Mouse (Mus musculus): Measurements from ENCODE around the gene Tcte1.
A peak's percentile ranks its signal among the peaks of the same experiment; 100 is the strongest.

The Tcte1 gene

GRCm38 (mm10) chr17:45523263-45523662 is at the start of gene Tcte1:
Tcte1 (plus strand) TSS chr17:45523434.
- DNase-seq: no peak

- DNase-seq: no peak
Measured at GRCm38 (mm10) chr17:45473667-45474066, 49.6 kb upstream of the Tcte1 start.

GRCm38 (mm10) chr17:45474146-45474545 is 49.1 kb upstream of the Tcte1 start:
- no peak for DNase-seq

- peak; percentile 54 to 55 for DNase-seq
Measured at GRCm38 (mm10) chr17:45474669-45475465, 48.4 kb upstream of the Tcte1 start, which contains the start of gene Spats1. Spats1 (minus strand) TSS chr17:45475415.

- peak; percentile 92 for DNase-seq
Measured at GRCm38 (mm10) chr17:45478234-45478825, 44.9 kb upstream of the Tcte1 start.

- DNase-seq: peak in 1 of 2 experiments; percentile 20
Measured at GRCm38 (mm10) chr17:45480429-45480828, 42.8 kb upstream of the Tcte1 start.

- no peak for DNase-seq
Measured at GRCm38 (mm10) chr17:45485581-45485980, 37.7 kb upstream of the Tcte1 start.

GRCm38 (mm10) chr17:45487216-45487615 is 36.0 kb upstream of the Tcte1 start:
- no peak for DNase-seq

- no peak for DNase-seq
Measured at GRCm38 (mm10) chr17:45488321-45489254, 34.6 kb upstream of the Tcte1 start.

GRCm38 (mm10) chr17:45489736-45490135 is 33.5 kb upstream of the Tcte1 start:
- no peak for DNase-seq

- DNase-seq: no peak
Measured at GRCm38 (mm10) chr17:45490532-45491154, 32.6 kb upstream of the Tcte1 start.

- DNase-seq: no peak
Measured at GRCm38 (mm10) chr17:45495398-45495797, 27.8 kb upstream of the Tcte1 start.

GRCm38 (mm10) chr17:45498397-45498796 is 24.8 kb upstream of the Tcte1 start:
- no peak for DNase-seq

- DNase-seq: no peak
Measured at GRCm38 (mm10) chr17:45499516-45499915, 23.7 kb upstream of the Tcte1 start.

- no peak for DNase-seq
Measured at GRCm38 (mm10) chr17:45500981-45501380, 22.3 kb upstream of the Tcte1 start.

GRCm38 (mm10) chr17:45502324-45502723 is 20.9 kb upstream of the Tcte1 start:
- DNase-seq: no peak

GRCm38 (mm10) chr17:45503301-45503973 is 19.8 kb upstream of the Tcte1 start:
- DNase-seq: no peak

GRCm38 (mm10) chr17:45505941-45506465 is 17.2 kb upstream of the Tcte1 start:
- DNase-seq: no peak

- DNase-seq: peak; percentile 97 to 98
Measured at GRCm38 (mm10) chr17:45506700-45507189, 16.5 kb upstream of the Tcte1 start, which contains the start of gene Aars2. Aars2 (plus strand) TSS chr17:45506841.

- DNase-seq: no peak
Measured at GRCm38 (mm10) chr17:45510871-45511270, 12.4 kb upstream of the Tcte1 start.

- DNase-seq: no peak
Measured at GRCm38 (mm10) chr17:45511757-45512156, 11.5 kb upstream of the Tcte1 start.
